Mouse (Mus musculus): ENCODE results near the gene Sp2. TPM values are rescaled to one million over a fixed set of nuclear protein-coding genes. Genes with fewer than 3 reads are reported as not detected.
A peak's percentile ranks its signal among the peaks of the same experiment; 100 is the strongest.

Gene Sp2
- total and polyA plus RNA-seq, 2 experiments from 2014 or later: 7.3 to 14.4 TPM

DNA sequence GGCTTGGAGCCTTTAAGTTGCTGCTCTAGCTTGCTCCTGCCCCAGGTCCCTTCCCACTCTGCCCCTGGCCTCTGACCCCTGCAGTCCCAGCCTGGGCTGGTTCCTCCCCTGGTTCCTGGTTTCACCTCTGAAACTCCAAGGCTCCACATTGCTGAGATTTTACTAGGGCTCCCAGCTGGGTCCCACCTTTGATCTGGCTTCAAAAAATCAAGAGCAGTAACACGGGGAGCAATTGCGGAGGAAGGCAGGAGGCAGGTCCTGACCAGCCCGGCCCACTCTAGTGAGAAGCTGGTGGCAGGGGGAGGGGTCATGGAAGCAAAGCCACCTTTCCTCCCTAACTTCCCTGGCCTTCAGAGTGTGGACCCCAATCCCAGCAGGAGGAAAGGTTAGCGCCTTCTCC lies 2.1 kb upstream of the Sp2 start:
- Histone ChIP-seq H3K27me3 (ENCODE audit: insufficient read depth, low read length) (0 out of 2 replicates have a peak, but pooled peaks cover 5% of the 10 kb centered on the region), H3K9ac (replicated peaks; ENCODE audit: low read length) (no peak overlapping the region), H3K27ac (no peak overlapping the region), H3K4me2 (ENCODE audit: low read depth, low read length) (no peak overlapping the region), H3K36me3 (ENCODE audit: insufficient read depth, low read length) (no peaks in the 10 kb centered on the region), H3K9me3 (ENCODE audit: low read length) (no peaks in the 10 kb centered on the region), H3K4me1 (ENCODE audit: insufficient read depth, low read length) (peaks cover 5% of the 10 kb centered on the region; the same call in 1 of the 2 replicates), H3K4me3 (ENCODE audit: low read length) (no peak overlapping the region)
- TF ChIP-seq CTCF (IDR thresholded peaks at IDR 0.05; ENCODE audit: low read depth): no peak
- ATAC-seq: no peak
- 31% methylated on average over 4 of the region's 4 CpGs for WGBS
- no peak for DNase-seq (ENCODE audit: low spot score)

DNA sequence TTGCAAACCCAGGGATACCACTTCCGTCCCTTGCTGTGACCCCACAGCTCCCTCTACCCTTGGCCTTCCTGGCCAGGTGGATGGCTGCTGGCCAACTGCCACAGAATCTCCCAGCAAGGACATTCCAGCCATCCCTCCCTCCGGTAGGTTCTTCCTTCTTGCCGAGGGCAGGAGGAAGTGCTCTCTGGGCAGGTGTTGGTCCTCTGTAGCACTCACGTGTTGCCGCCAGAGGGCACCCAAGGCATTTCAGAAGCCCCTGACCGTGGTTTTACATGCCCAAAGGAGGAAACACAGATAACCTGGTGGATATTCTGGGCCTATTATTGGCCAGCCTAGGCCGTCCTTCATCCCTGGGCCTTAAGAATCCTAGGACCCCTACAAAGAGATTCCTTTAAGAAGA lies 404 bp downstream of the Sp2 start:
- peak; percentile 96 for TF ChIP-seq CTCF (IDR thresholded peaks at IDR 0.05; ENCODE audit: low read depth)
- peak; percentile 89 for DNase-seq (ENCODE audit: low spot score)

DNA sequence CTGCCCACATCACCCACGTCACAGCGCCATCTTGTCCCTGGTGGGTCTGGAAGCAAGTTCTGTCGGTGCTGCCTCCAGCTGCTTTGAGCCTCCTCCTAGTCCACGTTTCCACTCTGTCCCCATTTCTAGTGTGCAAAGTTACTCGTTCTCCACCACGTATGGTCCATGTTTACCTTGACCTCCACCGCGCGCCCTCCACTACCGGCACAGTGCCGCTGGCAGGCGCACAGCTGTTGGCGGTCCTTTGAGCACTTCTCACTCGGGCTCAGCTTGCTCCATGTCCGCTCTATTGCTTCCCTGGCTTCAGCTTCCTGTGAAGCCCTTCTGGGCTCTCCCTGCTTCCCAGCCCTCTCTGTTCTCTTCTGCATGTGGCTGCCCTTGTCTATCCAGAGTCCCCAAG lies 1.3 kb downstream of the Sp2 start:
- 80% methylated on average over 15 of the region's 15 CpGs for WGBS
- DNase-seq (ENCODE audit: low spot score) (no peak), ATAC-seq (no peak)
- Histone ChIP-seq H3K36me3 (ENCODE audit: insufficient read depth, low read length) (no peaks in the 10 kb centered on the region), H3K9me3 (ENCODE audit: low read length) (no peaks in the 10 kb centered on the region), H3K9ac (replicated peaks; ENCODE audit: low read length) (no peak overlapping the region), H3K27ac (no peak overlapping the region), H3K4me1 (ENCODE audit: insufficient read depth, low read length) (no peaks in the 10 kb centered on the region), H3K27me3 (ENCODE audit: insufficient read depth, low read length) (0 out of 2 replicates have a peak, but pooled peaks cover 5% of the 10 kb centered on the region), H3K4me2 (ENCODE audit: low read depth, low read length) (no peak overlapping the region), H3K4me3 (ENCODE audit: low read length) (no peak overlapping the region)
- TF ChIP-seq CTCF (IDR thresholded peaks at IDR 0.05; ENCODE audit: low read depth): no peak

More for the DNA sequence above, 404 bp downstream of the Sp2 start:
- no peak overlapping the region for H3K4me3 ChIP-seq (ENCODE audit: low read length)
- H3K9ac ChIP-seq (replicated peaks; ENCODE audit: low read length): no peak overlapping the region
- WGBS: 3% methylated on average over 7 of the region's 7 CpGs
- H3K4me2 ChIP-seq (ENCODE audit: low read depth, low read length): no peak overlapping the region
- H3K27ac ChIP-seq: no peak overlapping the region
- no peaks in the 10 kb centered on the region for H3K9me3 ChIP-seq (ENCODE audit: low read length)
- no peaks in the 10 kb centered on the region for H3K36me3 ChIP-seq (ENCODE audit: insufficient read depth, low read length)
- H3K27me3 ChIP-seq (ENCODE audit: insufficient read depth, low read length): 0 out of 2 replicates have a peak, but pooled peaks cover 5% of the 10 kb centered on the region
- no peak for ATAC-seq
- no peaks in the 10 kb centered on the region for H3K4me1 ChIP-seq (ENCODE audit: insufficient read depth, low read length)

DNA sequence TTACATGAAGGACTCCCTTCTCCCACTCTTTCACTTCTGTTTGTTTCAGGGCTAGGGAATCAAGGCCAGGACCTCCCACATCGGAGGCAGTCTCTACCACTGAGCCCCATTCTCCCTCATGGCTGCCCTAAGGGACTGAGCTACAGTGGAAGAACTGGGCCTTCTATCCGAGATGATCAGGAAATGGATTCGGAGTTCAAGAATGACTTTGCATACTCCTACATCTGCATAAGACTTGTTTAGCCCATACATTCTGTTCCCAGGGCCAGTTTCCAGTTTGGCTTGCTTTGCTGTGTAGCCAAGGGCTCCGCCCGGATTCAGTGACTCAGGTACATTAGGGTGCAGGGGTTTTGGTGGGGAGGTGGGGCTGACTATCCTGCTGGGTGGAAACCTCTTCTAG lies 2.7 kb downstream of the Sp2 start:
- H3K4me3 ChIP-seq (ENCODE audit: low read length): no peak overlapping the region
- peaks cover 6% of the 10 kb centered on the region for H3K4me1 ChIP-seq (ENCODE audit: insufficient read depth, low read length)
- H3K9me3 ChIP-seq (ENCODE audit: low read length): no peaks in the 10 kb centered on the region
- no peak overlapping the region for H3K27ac ChIP-seq
- no peak for ATAC-seq
- no peaks in the 10 kb centered on the region for H3K27me3 ChIP-seq (ENCODE audit: insufficient read depth, low read length)
- H3K4me2 ChIP-seq (ENCODE audit: low read depth, low read length): no peak overlapping the region
- DNase-seq (ENCODE audit: low spot score): no peak
- no peak overlapping the region for H3K9ac ChIP-seq (replicated peaks; ENCODE audit: low read length)
- WGBS: 77% methylated on average over 5 of the region's 5 CpGs
- H3K36me3 ChIP-seq (ENCODE audit: insufficient read depth, low read length): no peaks in the 10 kb centered on the region
- no peak for TF ChIP-seq CTCF (IDR thresholded peaks at IDR 0.05; ENCODE audit: low read depth)

DNA sequence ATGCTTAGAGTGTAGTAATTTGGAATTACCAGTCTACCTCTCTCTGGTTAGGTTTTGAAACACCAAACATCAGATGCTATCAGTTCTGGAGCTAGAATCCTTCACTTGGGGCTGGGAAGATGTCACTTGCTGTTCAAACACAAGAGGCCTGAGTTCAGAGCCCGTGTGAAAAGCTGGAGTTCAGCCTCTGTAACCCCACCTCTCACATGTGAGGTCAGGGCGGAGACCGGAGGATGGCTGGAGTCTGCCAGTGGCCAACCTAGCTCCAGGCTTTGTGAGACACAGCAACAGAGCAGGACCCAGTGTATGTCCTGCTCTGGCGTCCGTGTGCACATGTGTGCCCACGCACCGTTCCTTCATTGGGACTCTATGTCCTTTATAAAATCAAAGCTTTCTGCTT lies 3.4 kb downstream of the Sp2 start:
- DNase-seq (ENCODE audit: low spot score): no peak
- 86% methylated on average over 7 of the region's 7 CpGs for WGBS
- no peaks in the 10 kb centered on the region for H3K27me3 ChIP-seq (ENCODE audit: insufficient read depth, low read length)
- H3K4me2 ChIP-seq (ENCODE audit: low read depth, low read length): no peak overlapping the region
- no peaks in the 10 kb centered on the region for H3K9me3 ChIP-seq (ENCODE audit: low read length)
- H3K4me1 ChIP-seq (ENCODE audit: insufficient read depth, low read length): peaks cover 6% of the 10 kb centered on the region
- H3K36me3 ChIP-seq (ENCODE audit: insufficient read depth, low read length): no peaks in the 10 kb centered on the region
- H3K9ac ChIP-seq (replicated peaks; ENCODE audit: low read length): no peak overlapping the region
- H3K27ac ChIP-seq: no peak overlapping the region
- no peak for ATAC-seq
- H3K4me3 ChIP-seq (ENCODE audit: low read length): no peak overlapping the region
- TF ChIP-seq CTCF (IDR thresholded peaks at IDR 0.05; ENCODE audit: low read depth): no peak

DNA sequence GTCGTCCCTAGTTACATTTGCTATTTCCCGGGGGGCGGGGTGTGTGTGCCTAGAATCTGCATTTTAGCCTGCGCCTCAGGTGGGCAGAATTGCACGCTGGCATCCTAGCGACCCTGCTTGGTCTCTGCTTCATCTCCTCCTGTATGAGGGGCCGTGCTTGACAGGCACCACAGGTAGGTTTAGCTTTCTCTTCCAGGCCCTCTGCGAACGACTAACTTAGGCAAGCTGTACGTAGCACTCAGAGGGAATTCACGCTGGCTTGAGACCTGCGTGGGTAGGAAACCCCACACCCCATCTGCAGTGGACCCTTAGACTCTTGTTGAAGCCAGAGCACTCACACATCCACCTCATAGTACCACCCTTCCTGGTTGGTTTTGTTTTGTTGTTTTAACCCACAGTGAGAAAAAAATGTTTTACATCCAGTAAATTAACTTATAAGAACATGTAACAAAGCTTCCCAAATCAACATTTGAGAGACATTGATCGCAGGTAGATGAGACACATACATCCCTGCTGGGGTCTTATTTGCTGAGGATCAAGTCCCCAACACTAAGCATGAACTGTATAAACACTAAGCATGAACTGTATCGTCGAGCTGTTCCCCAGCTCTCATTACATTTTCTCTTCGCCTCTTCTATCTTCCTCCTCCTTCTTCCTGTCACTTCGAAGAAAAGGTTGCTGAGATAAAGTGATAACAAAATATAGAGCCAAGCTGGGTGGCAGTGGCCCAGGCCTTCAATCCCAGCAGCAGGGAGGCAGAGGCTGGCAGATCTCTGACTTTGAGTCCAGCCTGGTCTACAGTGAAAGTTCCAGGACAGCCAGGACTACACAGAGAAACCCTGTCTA lies 4.1 kb downstream of the Sp2 start:
- ATAC-seq (no peak), DNase-seq (ENCODE audit: low spot score) (no peak)

More for the DNA sequence above, 4.1 kb downstream of the Sp2 start:
- peak overlapping the region; percentile 56 for H3K9ac ChIP-seq (replicated peaks; ENCODE audit: low read length)
- WGBS: 29% methylated on average over 17 of the region's 17 CpGs
- no peaks in the 10 kb centered on the region for H3K36me3 ChIP-seq (ENCODE audit: insufficient read depth, low read length)
- no peaks in the 10 kb centered on the region for H3K27me3 ChIP-seq (ENCODE audit: insufficient read depth, low read length)
- peak overlapping the region; percentile 61 for H3K4me3 ChIP-seq (ENCODE audit: low read length)
- TF ChIP-seq CTCF (IDR thresholded peaks at IDR 0.05; ENCODE audit: low read depth): no peak
- H3K4me1 ChIP-seq (ENCODE audit: insufficient read depth, low read length): peaks cover 6% of the 10 kb centered on the region
- peak overlapping the region; percentile 82 for H3K27ac ChIP-seq
- no peaks in the 10 kb centered on the region for H3K9me3 ChIP-seq (ENCODE audit: low read length)
- H3K4me2 ChIP-seq (ENCODE audit: low read depth, low read length): peak overlapping the region; percentile 87

Measured in hindbrain, postnatal 0 days (tissue).